Mouse (Mus musculus) C2C12 (cell line): ENCODE data around the gene Actr5. TPM values are rescaled to one million over a fixed set of nuclear protein-coding genes. Genes with fewer than 3 reads are reported as not detected.

Source experiments
- H3K27me3 ChIP-seq: one replicate; pipeline ENCODE4 v1.6.1; 2011; ENCODE audit not compliant: control insufficient read depth, insufficient read depth, insufficient read length
- H3K36me3 ChIP-seq: one replicate; pipeline ENCODE4 v1.6.1; 2011; ENCODE audit not compliant: control insufficient read depth, insufficient read depth
- H3K4me3 ChIP-seq: one replicate; pipeline ENCODE4 v1.5.1; 2011; ENCODE audit warnings: mild to moderate bottlenecking, control low read depth; ENCODE audit not compliant: poor library complexity, insufficient read depth, severe bottlenecking
- H3K79me2 ChIP-seq: one replicate; pipeline ENCODE4 v1.6.1; 2011; ENCODE audit not compliant: control insufficient read depth, insufficient read depth
- H3K79me3 ChIP-seq: one replicate; pipeline ENCODE4 v1.6.1; 2011; ENCODE audit warnings: low read depth, control low read depth
- H3ac ChIP-seq: one replicate; pipeline ENCODE3; 2011; ENCODE audit warnings: low read depth; ENCODE audit not compliant: control insufficient read depth, insufficient read length
- CEBPB ChIP-seq: IDR thresholded peaks from one replicate; pipeline ENCODE4 v1.6.1; 2011; ENCODE audit warnings: low read depth, mild to moderate bottlenecking, control low read depth, moderate library complexity
- CTCF ChIP-seq: IDR thresholded peaks from one replicate; pipeline ENCODE4 v1.5.1; 2011; ENCODE audit not compliant: control insufficient read depth, insufficient read depth, insufficient read length
- FOSL1 ChIP-seq: IDR thresholded peaks from one replicate; pipeline ENCODE4 v1.8.0; 2011; ENCODE audit warnings: mild to moderate bottlenecking, low read length; ENCODE audit not compliant: poor library complexity, insufficient read depth, severe bottlenecking
- MAX ChIP-seq: IDR thresholded peaks from one replicate; pipeline ENCODE4 v1.6.1; 2011; ENCODE audit warnings: mild to moderate bottlenecking, control low read depth
- MYOD1 ChIP-seq: IDR thresholded peaks from one replicate; pipeline ENCODE4 v1.6.1; 2011; ENCODE audit warnings: low read depth; ENCODE audit not compliant: control insufficient read depth, insufficient read length
- MYOG ChIP-seq: IDR thresholded peaks from one replicate; pipeline ENCODE4 v1.6.1; 2011; ENCODE audit not compliant: control insufficient read depth, insufficient read length; ENCODE audit errors: extremely low read depth
- USF1 ChIP-seq: IDR thresholded peaks from one replicate; pipeline ENCODE4 v1.6.1; 2011; ENCODE audit warnings: low read depth, mild to moderate bottlenecking, control low read depth, moderate library complexity
- polyA plus RNA-seq: library from polyadenylated mRNA; unstranded; fragments of >200 nt; fragmentation: generic; extraction: Trizol; gene quantifications from one replicate; pipeline ENCODE4 v1.2.1, GENCODE M21; 2012; ENCODE audit warnings: missing spikeins

Gene Actr5
- polyA plus RNA-seq, 1 experiment: 8.7 TPM

DNA sequence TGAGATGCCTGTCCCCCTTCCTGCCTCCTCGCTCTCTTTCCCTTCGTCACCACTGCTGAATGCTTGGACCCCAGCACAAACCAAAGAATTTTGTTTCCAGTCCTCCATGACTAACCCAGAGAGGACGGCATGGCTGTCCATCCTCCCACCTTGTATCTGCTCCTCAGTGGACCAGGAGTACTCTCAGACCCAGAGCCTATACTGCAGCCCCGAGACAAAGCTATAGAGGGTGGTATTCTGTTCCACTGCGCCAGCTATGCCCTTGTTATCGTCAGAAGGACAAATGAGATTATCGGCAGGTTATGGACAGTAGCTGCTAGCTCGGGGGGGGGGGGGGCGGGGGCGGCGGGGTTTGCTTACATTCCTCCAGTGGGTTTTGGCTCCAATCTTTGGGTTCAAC, 7.9 kb upstream of the Actr5 start:
- H3K79me2 ChIP-seq: no peaks in the 10 kb centered on the region
- TF ChIP-seq CTCF (no peak), MAX (no peak), MYOD1 (no peak), MYOG (no peak), FOSL1 (no peak), USF1 (no peak), CEBPB (no peak)
- no peak overlapping the region for H3K4me3 ChIP-seq
- H3K27me3 ChIP-seq: peaks cover 79% of the 10 kb centered on the region
- no peaks in the 10 kb centered on the region for H3K79me3 ChIP-seq
- H3K36me3 ChIP-seq: no peaks in the 10 kb centered on the region
- H3ac ChIP-seq: no peak overlapping the region

DNA sequence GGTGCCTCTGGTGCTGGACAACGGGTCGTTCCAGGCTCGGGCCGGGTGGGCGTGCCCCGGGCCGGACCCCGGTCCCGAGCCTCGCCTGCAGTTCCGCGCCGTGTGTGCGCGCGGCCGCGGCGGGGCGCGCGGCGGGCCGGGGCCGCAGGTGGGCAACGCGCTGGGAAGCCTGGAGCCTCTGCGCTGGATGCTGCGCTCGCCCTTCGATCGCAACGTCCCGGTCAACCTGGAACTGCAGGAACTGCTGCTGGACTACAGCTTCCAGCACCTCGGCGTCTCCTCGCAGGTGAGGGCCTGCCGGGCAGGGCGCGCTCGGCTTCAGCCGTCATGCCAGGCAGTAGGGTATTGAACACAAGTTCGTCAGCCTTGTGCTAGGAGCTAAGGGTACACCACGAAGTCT, 543 bp downstream of the Actr5 start:
- H3K4me3 ChIP-seq: peak overlapping the region; percentile 71
- peaks cover 33% of the 10 kb centered on the region for H3K36me3 ChIP-seq
- TF ChIP-seq FOSL1: no peak
- no peak for TF ChIP-seq MAX
- TF ChIP-seq CEBPB: no peak
- no peak for TF ChIP-seq USF1
- no peak for TF ChIP-seq MYOD1
- no peak for TF ChIP-seq MYOG
- no peak for TF ChIP-seq CTCF
- H3K79me3 ChIP-seq: peaks cover 10% of the 10 kb centered on the region
- peak overlapping the region; percentile 85 for H3ac ChIP-seq
- H3K79me2 ChIP-seq: peaks cover 18% of the 10 kb centered on the region
- peaks cover 14% of the 10 kb centered on the region for H3K27me3 ChIP-seq

DNA sequence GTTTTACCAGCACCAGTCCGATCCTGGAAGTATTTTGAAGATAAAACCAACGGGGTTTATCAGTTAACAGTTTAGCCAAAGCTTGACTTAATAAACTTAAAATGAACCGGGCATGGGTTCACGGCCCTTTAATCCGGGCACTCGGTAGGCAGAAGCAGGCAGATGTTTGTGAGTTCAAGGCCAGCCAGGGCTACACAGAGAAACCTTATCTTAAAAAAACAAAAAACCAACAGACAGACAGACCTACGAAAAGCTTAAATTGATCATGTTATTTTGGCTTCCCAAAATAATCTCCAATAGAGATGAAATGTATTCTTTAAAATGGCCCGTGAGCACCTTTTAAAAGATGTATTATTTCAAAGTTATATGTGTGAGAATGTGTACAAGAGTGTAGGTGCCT, 1.0 kb downstream of the Actr5 start:
- peaks cover 13% of the 10 kb centered on the region for H3K27me3 ChIP-seq
- peak overlapping the region; percentile 71 for H3K4me3 ChIP-seq
- H3ac ChIP-seq: peak overlapping the region; percentile 13
- H3K79me3 ChIP-seq: peaks cover 10% of the 10 kb centered on the region
- H3K36me3 ChIP-seq: peaks cover 38% of the 10 kb centered on the region
- TF ChIP-seq FOSL1 (no peak), CTCF (no peak), MYOD1 (no peak), MYOG (no peak), CEBPB (no peak)
- peaks cover 18% of the 10 kb centered on the region for H3K79me2 ChIP-seq

DNA sequence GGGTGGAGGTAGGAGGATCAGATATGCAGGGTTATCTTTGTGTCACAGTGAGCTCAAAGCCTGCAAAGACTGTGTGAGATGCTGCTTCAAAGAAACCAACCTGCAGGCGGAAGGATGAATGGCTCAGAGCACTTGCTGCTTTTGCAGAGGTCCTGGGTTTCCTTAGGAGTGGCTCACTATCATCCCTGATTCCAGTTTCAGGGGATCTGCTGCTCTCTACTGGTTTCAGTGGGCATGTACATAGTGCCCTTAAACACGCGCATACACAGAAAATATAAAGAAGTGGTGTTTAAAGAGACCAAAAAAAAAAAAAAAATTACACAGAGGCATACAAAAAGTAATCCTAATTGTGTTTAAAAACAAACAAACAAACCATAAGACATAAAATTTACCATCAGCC, 4.2 kb downstream of the Actr5 start:
- H3K79me2 ChIP-seq: peaks cover 18% of the 10 kb centered on the region
- no peaks in the 10 kb centered on the region for H3K27me3 ChIP-seq
- H3K4me3 ChIP-seq: no peak overlapping the region
- H3K36me3 ChIP-seq: peaks cover 70% of the 10 kb centered on the region
- H3ac ChIP-seq: no peak overlapping the region
- H3K79me3 ChIP-seq: peaks cover 10% of the 10 kb centered on the region
- no peak for TF ChIP-seq MAX

DNA sequence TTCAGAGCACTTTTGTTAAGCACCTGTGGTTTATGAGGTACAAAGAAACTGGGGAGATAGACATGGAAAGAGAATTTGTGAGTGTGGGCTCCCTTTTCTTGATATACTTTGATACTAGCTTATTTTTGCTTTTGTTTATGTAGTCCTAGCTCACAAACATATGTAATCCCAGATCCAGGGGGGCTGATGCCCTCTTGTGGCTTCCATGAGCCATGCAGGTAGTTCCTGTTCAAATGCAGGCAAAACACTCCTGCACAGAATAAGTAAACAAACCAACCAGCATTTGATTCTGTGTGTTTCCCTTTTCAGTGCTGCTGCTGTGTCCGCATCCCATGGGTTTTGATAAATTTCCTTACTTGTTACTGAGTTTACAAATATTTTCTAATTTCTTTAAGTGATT, 4.7 kb downstream of the Actr5 start:
- TF ChIP-seq CEBPB (no peak), MYOD1 (no peak), CTCF (no peak), MYOG (no peak), FOSL1 (no peak), USF1 (no peak), MAX (no peak)
- Histone ChIP-seq H3K36me3 (peaks cover 70% of the 10 kb centered on the region), H3K79me2 (peaks cover 18% of the 10 kb centered on the region), H3K27me3 (no peaks in the 10 kb centered on the region), H3ac (no peak overlapping the region), H3K4me3 (no peak overlapping the region), H3K79me3 (peaks cover 10% of the 10 kb centered on the region)

DNA sequence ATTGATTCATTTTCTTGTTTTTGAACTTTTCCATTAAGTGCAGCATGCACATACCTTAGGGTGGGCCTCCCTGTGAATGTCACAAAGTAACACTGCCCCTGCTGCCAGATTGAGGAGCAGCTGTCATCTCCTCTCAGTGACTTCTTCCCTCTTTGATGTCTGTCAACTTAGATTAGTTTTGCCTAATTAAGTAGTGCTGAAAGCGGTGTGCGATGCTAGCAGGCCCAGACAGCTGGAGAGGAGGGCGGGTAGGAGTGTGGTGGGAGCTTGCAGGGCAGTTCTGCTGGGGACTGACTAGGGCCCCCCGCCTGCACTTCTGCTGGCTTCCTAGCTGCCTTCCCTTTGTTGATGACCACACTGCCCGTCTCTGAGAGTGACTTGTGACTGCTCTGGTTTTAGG, 7.2 kb downstream of the Actr5 start:
- Histone ChIP-seq H3K4me3 (no peak overlapping the region), H3K36me3 (peaks cover 92% of the 10 kb centered on the region), H3K27me3 (no peaks in the 10 kb centered on the region), H3ac (no peak overlapping the region), H3K79me2 (peaks cover under 1% of the 10 kb centered on the region), H3K79me3 (no peaks in the 10 kb centered on the region)
- TF ChIP-seq FOSL1 (no peak), MAX (no peak), USF1 (no peak), CEBPB (no peak), MYOG (no peak), MYOD1 (no peak), CTCF (no peak)

DNA sequence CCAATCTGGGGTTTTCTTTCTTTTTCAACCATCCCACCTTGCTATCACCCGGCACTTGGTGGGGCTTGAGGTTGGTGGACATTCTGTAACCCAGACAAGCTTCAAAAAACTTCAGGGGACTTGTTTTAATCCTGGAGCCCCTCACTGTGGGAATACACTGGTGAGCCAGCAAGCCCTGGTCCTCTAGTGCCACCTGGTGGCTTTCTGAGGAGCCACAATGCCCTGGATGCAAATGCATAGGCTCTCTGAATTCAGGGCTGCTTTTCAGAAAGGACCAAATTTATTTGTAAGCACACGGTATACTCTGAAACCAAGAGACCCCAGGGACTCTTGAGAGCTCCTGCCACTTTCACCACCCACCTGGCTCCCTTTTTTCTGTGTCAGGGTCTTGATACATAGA, 17.2 kb downstream of the Actr5 start:
- TF ChIP-seq MYOD1 (no peak), USF1 (no peak), FOSL1 (no peak), MAX (no peak), CEBPB (no peak), MYOG (no peak), CTCF (peak; percentile 46)
- no peaks in the 10 kb centered on the region for H3K27me3 ChIP-seq
- H3ac ChIP-seq: no peak overlapping the region

More for the DNA sequence above, 17.2 kb downstream of the Actr5 start:
- Histone ChIP-seq H3K36me3 (peaks cover 14% of the 10 kb centered on the region), H3K4me3 (no peak overlapping the region), H3K79me3 (no peaks in the 10 kb centered on the region), H3K79me2 (no peaks in the 10 kb centered on the region)
